Mouse (Mus musculus) bone marrow macrophage, adult 2 months (primary cell): ENCODE results near the gene Ppp2r2c.

Experiments
- CTCF ChIP-seq: IDR thresholded peaks from 2 replicates; pipeline ENCODE4 v1.5.1; 2012; ENCODE audit warnings: low read depth, mild to moderate bottlenecking, low read length, moderate library complexity
- POLR2A ChIP-seq: IDR thresholded peaks from 2 replicates; pipeline ENCODE4 v1.6.1; 2012; ENCODE audit warnings: mild to moderate bottlenecking, low read depth, low read length, borderline replicate concordance

DNA sequence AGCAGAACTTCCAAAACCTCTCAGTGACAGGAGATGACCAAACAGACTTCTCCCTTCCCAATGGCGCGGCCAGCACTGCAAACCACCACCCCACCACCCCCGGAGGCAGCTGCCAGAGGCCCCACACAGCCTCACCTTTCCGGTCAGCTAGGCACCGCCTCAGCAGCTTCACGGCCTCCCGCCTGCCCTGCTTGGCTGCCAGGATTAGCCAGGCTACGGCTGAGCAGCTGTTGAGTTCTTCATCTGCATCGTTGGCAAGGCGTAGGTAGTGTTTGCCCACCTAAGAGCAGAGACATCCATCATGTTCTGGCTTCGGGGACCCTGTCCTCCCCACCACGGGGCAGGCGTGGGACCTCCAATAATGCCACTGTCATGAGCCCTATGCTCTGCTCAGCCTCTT, 107.0 kb downstream of the Ppp2r2c start:
- TF ChIP-seq CTCF (no peak), POLR2A (no peak)
